ENCODE assay signal across 13 mouse cellular contexts in the genomic region with DNA sequence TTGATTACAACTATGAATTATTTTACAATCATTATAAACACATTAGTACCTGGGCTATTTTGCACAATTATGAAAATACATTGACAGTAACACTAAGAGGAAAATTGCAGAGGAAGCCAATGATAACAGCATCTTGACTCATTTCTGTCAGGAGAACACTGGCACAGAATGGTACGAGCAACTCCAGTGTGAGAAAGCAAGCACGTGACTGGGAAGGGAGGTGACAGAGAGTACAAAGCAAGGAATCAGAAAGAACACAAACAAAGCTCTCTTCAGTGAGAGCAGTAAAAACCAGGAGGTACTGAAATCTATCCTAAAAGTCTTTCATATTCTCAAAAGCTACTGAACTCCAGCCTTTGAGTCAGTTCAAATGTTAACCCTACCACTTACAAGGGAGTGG. TPM values are rescaled to one million over a fixed set of nuclear protein-coding genes. Genes with fewer than 3 reads are reported as not detected.
DNase-seq lines count a peak whose midpoint lies in the region; TF ChIP-seq lines count a peak whose summit lies in the region.
"Had no signal": no experiment of that assay in that cellular context is flagged by ENCODE, and none has a peak within 500 bp of the region (broad histone marks: within the 10 kb centered on the region; RNA-seq: fewer than 3 reads in every experiment).

No protein-coding gene starts in this region.

- DNase-seq in embryo, embryonic 10 days (ENCODE audit: low spot score), result peak; percentile 35
- DNase-seq in embryo, embryonic 9.5 days (ENCODE audit: extremely low spot score), result no peak
- DNase-seq in layer of hippocampus, adult 2 months (ENCODE audit: low spot score in 2 of 2), result peak; percentile 28 to 43
- no peak for DNase-seq in layer of hippocampus, postnatal 10 days (ENCODE audit: low spot score in 2 of 2)
- peak; percentile 40 to 51 for DNase-seq in adrenal gland, postnatal 36 days
- DNase-seq in lung, postnatal 14 days, result peak; percentile 41
- no peak for DNase-seq in left cerebral cortex, adult 11 months (ENCODE audit: low spot score)
- DNase-seq in ovary, postnatal 10 days (ENCODE audit: low spot score), result no peak
- DNase-seq: cerebellum, adult 9-10 months; gastrocnemius, postnatal 36 days; left cerebral cortex, postnatal 4 days; lung, embryonic 14.5 days had no signal

- peak overlapping the region; percentile 49 for H3K4me3 ChIP-seq in layer of hippocampus, adult 2 months
- H3K4me3 ChIP-seq: erythroblast, embryonic 14.5 days had no signal

- peak overlapping the region; percentile 95 for H3K27ac ChIP-seq in layer of hippocampus, adult 2 months

- no peak for TF ChIP-seq CTCF in layer of hippocampus, adult 2 months (conservative IDR thresholded peaks at IDR 0.05)

RNA-seq across cellular contexts. Expression of a gene that starts 24.4 kb away (rescaled TPM):
- 10 to 100 TPM; 51.4 to 57.1 TPM for total RNA-seq in layer of hippocampus, adult 2 months (2021)
- 10 to 100 TPM; 27.8 to 29.2 TPM for total RNA-seq in layer of hippocampus, postnatal 10 days (2021)
- 10 to 100 TPM; 14.1 to 14.6 TPM for total RNA-seq in adrenal gland, postnatal 36 days (2021)

RNA-seq across cellular contexts. Expression of a gene that starts 39.9 kb away (rescaled TPM):
- total RNA-seq in layer of hippocampus, adult 2 months (2021), result not detected
- total RNA-seq in layer of hippocampus, postnatal 10 days (2021), result under 1 TPM in 1 of 2 experiments, not detected in 1; 0.39 TPM
- total RNA-seq in adrenal gland, postnatal 36 days (2021), result not detected
- total RNA-seq: left cerebral cortex, postnatal 4 days had no signal

RNA-seq across cellular contexts. Expression of a gene that starts 51.7 kb away (rescaled TPM):
- total RNA-seq in layer of hippocampus, adult 2 months (2021), result under 1 TPM; 0.15 to 0.23 TPM
- total RNA-seq in layer of hippocampus, postnatal 10 days (2021), result under 1 TPM; 0.21 to 0.29 TPM
- under 1 TPM; 0.30 TPM for total RNA-seq in adrenal gland, postnatal 36 days (2021)

RNA-seq across cellular contexts. Expression of a gene that starts 57.7 kb away (rescaled TPM):
- 100 to 1,000 TPM; 104 to 108 TPM for total RNA-seq in layer of hippocampus, adult 2 months (2021)
- total RNA-seq in layer of hippocampus, postnatal 10 days (2021), result 100 to 1,000 TPM; 108 to 109 TPM
- total RNA-seq in adrenal gland, postnatal 36 days (2021), result 100 to 1,000 TPM; 129 to 143 TPM

Comparison
In these comparisons a context has a peak if more than half of its experiments do, and no peak if none do; other contexts are left out.
1. DNase-seq: peak in embryo, embryonic 10 days (single experiment), layer of hippocampus, adult 2 months (2 of 2), adrenal gland, postnatal 36 days (2 of 2) and lung, postnatal 14 days (single experiment); none in embryo, embryonic 9.5 days (single experiment), layer of hippocampus, postnatal 10 days (0 of 2), left cerebral cortex, adult 11 months (single experiment) and ovary, postnatal 10 days (single experiment).